Mouse (Mus musculus): ENCODE measurements at regions not wholly inside any gene's neighbourhood (a gene's known extent, or its start where the extent isn't known, plus 50 kb on each side); places are given as distances from the start of the nearest gene placed in this dataset.

DNA sequence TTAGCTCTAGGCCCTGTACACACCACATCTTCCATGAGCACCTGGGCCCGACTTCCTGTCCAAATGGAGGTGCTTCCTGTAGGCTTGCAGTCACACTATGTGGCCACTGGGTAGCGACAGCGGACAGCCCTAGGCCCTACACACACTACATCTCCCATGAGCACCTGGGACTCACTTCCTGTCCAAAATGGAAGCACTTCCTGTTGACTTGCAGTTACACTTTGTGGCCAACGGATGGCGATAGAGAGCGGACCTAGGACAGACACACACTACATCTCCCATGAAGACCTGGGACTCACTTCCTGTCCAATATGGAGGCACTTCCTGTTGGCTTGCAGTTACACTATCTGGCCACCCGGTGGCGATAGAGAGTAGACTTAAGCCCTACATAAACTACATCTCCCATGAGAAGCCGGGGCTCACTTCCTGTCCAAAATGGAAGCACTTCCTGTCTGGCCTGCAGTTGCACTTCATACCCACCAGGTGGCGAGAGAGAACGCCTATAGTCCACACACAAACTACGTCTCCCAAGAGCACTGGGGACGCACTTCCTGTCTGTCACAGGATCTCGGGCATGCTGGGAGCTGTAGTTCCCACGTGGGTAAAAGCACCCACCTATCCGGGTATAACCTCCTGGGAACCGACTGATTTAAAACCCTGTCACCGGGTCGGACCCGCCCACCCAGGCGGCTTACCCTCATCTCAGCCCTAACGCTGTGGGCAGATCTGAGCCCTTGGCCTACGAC lies 96.1 kb upstream of the Rab39b start:
- Histone ChIP-seq H3K9ac (no peak overlapping the region; the same call in 1 of the 2 replicates), H3K4me1 (ENCODE audit: insufficient read depth) (no peaks in the 10 kb centered on the region), H3K27ac (ENCODE audit: low read depth, low read length) (no peak overlapping the region), H3K27me3 (ENCODE audit: insufficient read depth, low read length) (no peaks in the 10 kb centered on the region), H3K4me3 (ENCODE audit: low read depth, low read length) (peak overlapping the region; percentile 34), H3K9me3 (ENCODE audit: low read length) (no peaks in the 10 kb centered on the region), H3K36me3 (ENCODE audit: insufficient read depth) (no peaks in the 10 kb centered on the region), H3K4me2 (ENCODE audit: low read depth) (peak overlapping the region; percentile 45)
- ATAC-seq, result peak; percentile 95
- WGBS, result 14% methylated on average over 23 of the region's 23 CpGs
- peak; percentile 82 for TF ChIP-seq CTCF (IDR thresholded peaks at IDR 0.05; ENCODE audit: low read depth)
- DNase-seq, result peak; percentile 97

DNA sequence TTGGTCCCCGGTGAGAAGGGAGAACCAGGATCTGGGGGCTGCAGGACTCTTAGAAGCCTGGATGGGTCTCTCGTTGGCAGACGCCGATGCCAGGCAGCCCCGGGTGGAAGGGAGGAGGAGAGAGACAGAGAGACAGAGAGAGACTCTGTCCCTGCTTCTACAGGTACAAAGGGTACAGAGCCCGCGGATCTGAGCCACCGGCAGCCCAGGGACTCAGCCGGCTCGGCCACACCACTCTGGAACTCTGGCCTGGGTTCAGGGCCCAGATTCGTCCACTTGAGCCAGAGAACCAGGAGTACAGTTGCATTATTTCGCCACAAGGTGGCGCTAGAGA lies 95.5 kb upstream of the Rab39b start:
- ATAC-seq (no peak), DNase-seq (no peak)
- 44% methylated on average over 13 of the region's 13 CpGs for WGBS
- Histone ChIP-seq H3K9ac (peak overlapping the region; percentile 56), H3K27me3 (ENCODE audit: insufficient read depth, low read length) (no peaks in the 10 kb centered on the region), H3K36me3 (ENCODE audit: insufficient read depth) (no peaks in the 10 kb centered on the region), H3K9me3 (ENCODE audit: low read length) (no peaks in the 10 kb centered on the region), H3K27ac (ENCODE audit: low read depth, low read length) (peak overlapping the region; percentile 21), H3K4me2 (ENCODE audit: low read depth) (peak overlapping the region; percentile 45), H3K4me1 (ENCODE audit: insufficient read depth) (no peaks in the 10 kb centered on the region), H3K4me3 (ENCODE audit: low read depth, low read length) (peak overlapping the region; percentile 30)
- no peak for TF ChIP-seq CTCF (IDR thresholded peaks at IDR 0.05; ENCODE audit: low read depth)

DNA sequence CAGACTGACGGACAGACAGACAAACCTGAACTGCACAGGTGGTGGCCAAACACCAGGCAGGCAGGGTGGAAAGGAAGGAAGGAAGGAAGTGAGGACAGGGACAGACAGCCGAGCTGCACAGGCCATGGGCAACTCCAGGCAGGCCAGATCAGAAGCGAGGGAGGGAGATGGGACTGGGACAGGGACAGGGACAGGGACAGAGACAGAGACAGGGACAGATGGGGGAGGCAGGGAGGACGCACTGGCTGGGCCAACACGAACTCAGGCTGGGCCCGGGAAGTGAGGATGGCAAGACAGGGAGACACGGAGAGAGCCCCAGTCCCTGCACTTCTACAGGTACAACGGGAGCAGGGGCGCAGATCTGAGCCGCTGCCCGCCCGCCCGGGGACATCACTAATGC lies 94.9 kb upstream of the Rab39b start:
- Histone ChIP-seq H3K27me3 (ENCODE audit: insufficient read depth, low read length) (no peaks in the 10 kb centered on the region), H3K9me3 (ENCODE audit: low read length) (no peaks in the 10 kb centered on the region), H3K4me2 (ENCODE audit: low read depth) (peak overlapping the region; percentile 45), H3K36me3 (ENCODE audit: insufficient read depth) (no peaks in the 10 kb centered on the region), H3K4me3 (ENCODE audit: low read depth, low read length) (peak overlapping the region; percentile 30), H3K27ac (ENCODE audit: low read depth, low read length) (no peak overlapping the region; the same call in 1 of the 2 replicates), H3K9ac (peak overlapping the region; percentile 56), H3K4me1 (ENCODE audit: insufficient read depth) (no peaks in the 10 kb centered on the region)
- TF ChIP-seq CTCF (IDR thresholded peaks at IDR 0.05; ENCODE audit: low read depth), result no peak
- WGBS, result 83% methylated on average over 9 of the region's 13 CpGs
- DNase-seq, result no peak
- ATAC-seq, result no peak

DNA sequence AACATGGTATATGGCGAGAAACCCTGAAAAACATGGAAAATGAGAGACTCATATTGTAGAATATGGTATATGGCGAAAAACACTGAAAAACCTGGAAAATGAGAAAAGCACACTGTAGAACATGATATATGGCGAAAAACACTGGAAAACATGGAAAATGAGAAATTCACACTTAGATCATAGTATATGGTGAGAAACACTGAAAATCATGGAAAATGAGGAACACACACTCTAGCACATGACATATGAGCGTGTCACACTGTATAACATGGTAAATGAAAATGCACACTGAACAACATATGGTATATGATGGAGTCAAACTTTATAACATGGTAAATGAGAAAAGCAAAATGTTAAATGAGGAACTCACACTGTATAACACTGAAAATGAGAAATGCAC lies 89.6 kb upstream of the Rab39b start:
- H3K27me3 ChIP-seq (ENCODE audit: insufficient read depth, low read length), result no peaks in the 10 kb centered on the region

DNA sequence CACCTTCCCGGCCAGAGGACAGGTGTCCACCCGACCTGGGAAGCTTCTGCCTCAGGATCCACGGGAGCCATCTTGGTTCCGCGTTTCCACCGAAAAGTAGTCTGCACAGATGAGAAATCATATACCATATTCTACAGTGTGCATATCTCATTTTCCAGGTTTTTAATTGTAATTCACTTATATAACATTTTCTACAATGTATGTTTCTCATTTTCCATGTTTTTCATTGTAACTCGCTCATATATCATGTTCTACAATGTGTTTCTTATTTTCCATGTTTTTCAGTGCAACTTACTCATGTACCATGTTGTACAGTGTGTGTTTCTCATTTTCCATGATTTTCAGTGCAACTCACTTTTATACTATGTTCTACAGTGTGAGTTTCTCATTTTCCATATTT lies 65.4 kb upstream of the Rab39b start:
- no peak for TF ChIP-seq CTCF (IDR thresholded peaks at IDR 0.05; ENCODE audit: low read depth)
- Histone ChIP-seq H3K36me3 (ENCODE audit: insufficient read depth) (no peaks in the 10 kb centered on the region), H3K4me2 (ENCODE audit: low read depth) (no peak overlapping the region), H3K4me1 (ENCODE audit: insufficient read depth) (no peaks in the 10 kb centered on the region), H3K4me3 (ENCODE audit: low read depth, low read length) (no peak overlapping the region), H3K9ac (no peak overlapping the region), H3K9me3 (ENCODE audit: low read length) (no peaks in the 10 kb centered on the region), H3K27ac (ENCODE audit: low read depth, low read length) (no peak overlapping the region), H3K27me3 (ENCODE audit: insufficient read depth, low read length) (no peaks in the 10 kb centered on the region)
- no peak for ATAC-seq
- WGBS, result 91% methylated on average over 7 of the region's 7 CpGs
- DNase-seq, result no peak

More for the DNA sequence above, 89.6 kb upstream of the Rab39b start:
- Histone ChIP-seq H3K4me2 (ENCODE audit: low read depth) (no peak overlapping the region), H3K4me3 (ENCODE audit: low read depth, low read length) (no peak overlapping the region), H3K27ac (ENCODE audit: low read depth, low read length) (no peak overlapping the region), H3K36me3 (ENCODE audit: insufficient read depth) (no peaks in the 10 kb centered on the region), H3K9me3 (ENCODE audit: low read length) (no peaks in the 10 kb centered on the region), H3K4me1 (ENCODE audit: insufficient read depth) (no peaks in the 10 kb centered on the region), H3K9ac (no peak overlapping the region)
- TF ChIP-seq CTCF (IDR thresholded peaks at IDR 0.05; ENCODE audit: low read depth), result no peak
- DNase-seq (no peak), ATAC-seq (no peak)
- WGBS, result 97% methylated on average over 4 of the region's 4 CpGs

Measured in forebrain, postnatal 0 days (tissue).